Mouse (Mus musculus) spleen, adult 2 months (tissue): ENCODE measurements at regions not wholly inside any gene's neighbourhood (a gene's known extent, or its start where the extent isn't known, plus 50 kb on each side); places are given as distances from the start of the nearest gene placed in this dataset.

Experiments used
- CTCF ChIP-seq: fragments of 200-500 bp; IDR thresholded peaks from 2 replicates; pipeline ENCODE4 v1.5.1; 2011; ENCODE audit warnings: mild to moderate bottlenecking, inconsistent platforms; ENCODE audit not compliant: insufficient read depth, insufficient read length, insufficient replicate concordance; ENCODE audit errors: extremely low read depth
- POLR2A ChIP-seq: fragments of 200-500 bp; IDR thresholded peaks from 2 replicates; pipeline ENCODE4 v1.6.1; 2011; ENCODE audit warnings: low read depth, low read length, inconsistent platforms

GRCm38 (mm10) chr10:98790456-98790855, 123.8 kb upstream of the Atp2b1 start:
- TF ChIP-seq CTCF, result no peak
- TF ChIP-seq POLR2A, result no peak
